8 mouse cellular contexts compared by ENCODE assay signal in the genomic region with DNA sequence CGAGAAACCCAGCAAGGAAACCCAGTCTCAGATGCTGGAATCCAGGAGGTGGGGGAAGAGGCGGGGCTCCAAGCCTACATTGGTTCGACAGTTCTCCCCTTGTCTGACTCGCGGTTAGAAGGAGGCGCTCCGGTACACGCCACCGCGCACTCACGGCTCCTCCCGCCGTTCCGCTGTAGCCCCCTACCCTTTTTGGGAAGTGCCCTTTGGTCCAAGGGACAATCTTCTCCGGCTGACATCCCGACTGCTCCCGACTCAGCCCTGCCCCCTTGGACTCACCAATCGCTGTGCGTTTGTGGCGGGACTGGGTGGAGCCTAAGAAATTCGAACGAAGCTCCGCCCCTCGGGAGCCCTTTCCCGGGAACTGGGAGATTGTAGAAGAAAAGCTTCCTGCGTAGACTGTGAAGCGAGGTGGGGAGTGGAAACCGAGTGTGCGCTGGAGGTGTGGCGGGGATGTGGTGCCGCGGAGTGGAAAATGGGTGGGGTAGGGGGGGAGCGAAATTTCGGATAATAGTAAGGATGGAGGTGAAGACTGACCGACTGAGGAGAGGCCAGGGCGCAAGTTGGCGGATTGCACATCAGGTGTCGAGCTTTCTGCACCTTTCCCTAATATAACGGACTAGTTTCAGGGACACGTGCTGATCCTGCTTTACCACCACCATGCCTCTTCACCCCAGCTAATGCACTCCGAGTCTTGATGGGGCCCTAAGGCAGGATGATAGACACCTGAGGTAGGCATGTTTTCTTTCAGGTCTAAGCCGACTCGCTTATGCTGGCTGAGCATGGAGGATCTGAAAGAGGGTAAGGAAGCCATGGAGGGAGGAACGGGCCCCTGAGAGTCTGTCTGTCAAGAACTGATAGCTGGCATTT. TPM values are rescaled to one million over a fixed set of nuclear protein-coding genes. Genes with fewer than 3 reads are reported as not detected.
DNase-seq lines count a peak whose midpoint lies in the region; ATAC-seq lines count a peak whose summit lies in the region.

Psrc1 (plus strand) TSS at position 355 of the 870 bp plus-strand sequence.

- H3K9me3 ChIP-seq in embryonic facial prominence, embryonic 11.5 days (replicated peaks; ENCODE audit: control insufficient read depth, low read length): no peaks in the 10 kb centered on the region
- H3K9me3 ChIP-seq in limb, embryonic 12.5 days: no peaks in the 10 kb centered on the region
- no peaks in the 10 kb centered on the region for H3K9me3 ChIP-seq in midbrain, embryonic 14.5 days (ENCODE audit: control insufficient read depth, low read length)

- H3K4me2 ChIP-seq in embryonic facial prominence, embryonic 11.5 days (ENCODE audit: low read depth, low read length): peak within 1 kb of the TSS; percentile 54
- H3K4me2 ChIP-seq in limb, embryonic 12.5 days: peak within 1 kb of the TSS; percentile 66
- H3K4me2 ChIP-seq in midbrain, embryonic 14.5 days (ENCODE audit: low read length): peak within 1 kb of the TSS; percentile 65

- peaks cover 4% of the 10 kb centered on the region for H3K4me1 ChIP-seq in embryonic facial prominence, embryonic 11.5 days (ENCODE audit: control insufficient read depth, insufficient read depth, low read length)
- peaks cover 40% of the 10 kb centered on the region for H3K4me1 ChIP-seq in limb, embryonic 12.5 days (replicated peaks)
- peaks cover 9% of the 10 kb centered on the region; the same call in 1 of the 2 replicates for H3K4me1 ChIP-seq in midbrain, embryonic 14.5 days (ENCODE audit: control insufficient read depth, insufficient read depth, low read length)

- peak; percentile 83 for ATAC-seq in embryonic facial prominence, embryonic 11.5 days (replicated peaks; ENCODE audit: insufficient number of reproducible peaks, low FRiP score, low TSS enrichment, low read depth)
- peak; percentile 88 for ATAC-seq in limb, embryonic 12.5 days (ENCODE audit: insufficient number of reproducible peaks, insufficient read depth, low FRiP score, low TSS enrichment, low read depth)
- peak; percentile 90 for ATAC-seq in midbrain, embryonic 14.5 days (ENCODE audit: low FRiP score, low TSS enrichment)

- 2% methylated on average over 44 of the region's 44 CpGs for WGBS in embryonic facial prominence, embryonic 11.5 days
- 1% methylated on average over 44 of the region's 44 CpGs for WGBS in limb, embryonic 12.5 days
- WGBS in midbrain, embryonic 14.5 days: under 1% methylated on average over 44 of the region's 44 CpGs

- H3K9ac ChIP-seq in embryonic facial prominence, embryonic 11.5 days (replicated peaks; ENCODE audit: low read length): peak within 1 kb of the TSS; percentile 55
- H3K9ac ChIP-seq in limb, embryonic 12.5 days (replicated peaks): peak within 1 kb of the TSS; percentile 61
- H3K9ac ChIP-seq in midbrain, embryonic 14.5 days (replicated peaks; ENCODE audit: low read length): peak within 1 kb of the TSS; percentile 42

- no peaks in the 10 kb centered on the region; the same call in 1 of the 2 replicates for H3K36me3 ChIP-seq in embryonic facial prominence, embryonic 11.5 days (replicated peaks; ENCODE audit: control insufficient read depth, insufficient read depth, low read depth, low read length)
- peaks cover 30% of the 10 kb centered on the region for H3K36me3 ChIP-seq in limb, embryonic 12.5 days
- no peaks in the 10 kb centered on the region for H3K36me3 ChIP-seq in midbrain, embryonic 14.5 days (ENCODE audit: control insufficient read depth, insufficient read depth, low read length)

- peak; percentile 87 for DNase-seq in 416B (ENCODE audit: low read depth)
- DNase-seq in adrenal gland, postnatal 25 days: peak; percentile 89
- DNase-seq in embryonic facial prominence, embryonic 11.5 days (ENCODE audit: low spot score): peak; percentile 97
- DNase-seq in heart, adult 11 months: peak; percentile 99
- peak; percentile 86 for DNase-seq in kidney, adult 11 months
- DNase-seq in midbrain, embryonic 14.5 days: peak; percentile 96
- peak; percentile 85 for DNase-seq in spleen, adult 12 weeks (ENCODE audit: low spot score)

- peak within 1 kb of the TSS; percentile 47 for H3K4me3 ChIP-seq in embryonic facial prominence, embryonic 11.5 days (ENCODE audit: low read depth, low read length)
- peak within 1 kb of the TSS; percentile 57 for H3K4me3 ChIP-seq in limb, embryonic 12.5 days (replicated peaks)
- H3K4me3 ChIP-seq in midbrain, embryonic 14.5 days (replicated peaks; ENCODE audit: low read depth, low read length): peak within 1 kb of the TSS; percentile 50

- peak within 1 kb of the TSS; percentile 60; the same call in 1 of the 2 replicates for H3K27ac ChIP-seq in embryonic facial prominence, embryonic 11.5 days (replicated peaks; ENCODE audit: low read depth, low read length)
- H3K27ac ChIP-seq in limb, embryonic 12.5 days: peak within 1 kb of the TSS; percentile 75
- H3K27ac ChIP-seq in midbrain, embryonic 14.5 days (replicated peaks; ENCODE audit: low read depth, low read length): peak within 1 kb of the TSS; percentile 57; the same call in 1 of the 2 replicates

- H3K27me3 ChIP-seq in embryonic facial prominence, embryonic 11.5 days (ENCODE audit: control insufficient read depth, insufficient read depth, low read length): no peaks in the 10 kb centered on the region
- H3K27me3 ChIP-seq in limb, embryonic 12.5 days: no peaks in the 10 kb centered on the region
- H3K27me3 ChIP-seq in midbrain, embryonic 14.5 days (ENCODE audit: control insufficient read depth, insufficient read depth, low read length): no peaks in the 10 kb centered on the region

RNA-seq across cellular contexts. Expression of gene Psrc1, which starts in this region (rescaled TPM):
- total RNA-seq in adrenal gland, postnatal 25 days (2021): 2.5 and 3.7 TPM in 2 replicates
- 71.5 and 81.7 TPM in 2 replicates for polyA plus RNA-seq in embryonic facial prominence, embryonic 11.5 days (2014; fragmentation: Nextera tagmentation; extraction: Ambion mirVana)
- polyA plus RNA-seq in limb, embryonic 12.5 days (2016; fragmentation: Nextera tagmentation; extraction: Ambion mirVana): 78.1 and 83.5 TPM in 2 replicates
- polyA plus RNA-seq in midbrain, embryonic 14.5 days (2014; fragmentation: Nextera tagmentation; extraction: Ambion mirVana): 7.4 and 12.4 TPM in 2 replicates

Comparison
In these comparisons a context has a peak if more than half of its experiments do, and no peak if none do; other contexts are left out.
1. Peak in every context shown above with its lines: DNase-seq, ATAC-seq, H3K4me3 ChIP-seq and H3K27ac ChIP-seq.